Mouse (Mus musculus): ENCODE measurements around the gene Notch1.

DNA sequence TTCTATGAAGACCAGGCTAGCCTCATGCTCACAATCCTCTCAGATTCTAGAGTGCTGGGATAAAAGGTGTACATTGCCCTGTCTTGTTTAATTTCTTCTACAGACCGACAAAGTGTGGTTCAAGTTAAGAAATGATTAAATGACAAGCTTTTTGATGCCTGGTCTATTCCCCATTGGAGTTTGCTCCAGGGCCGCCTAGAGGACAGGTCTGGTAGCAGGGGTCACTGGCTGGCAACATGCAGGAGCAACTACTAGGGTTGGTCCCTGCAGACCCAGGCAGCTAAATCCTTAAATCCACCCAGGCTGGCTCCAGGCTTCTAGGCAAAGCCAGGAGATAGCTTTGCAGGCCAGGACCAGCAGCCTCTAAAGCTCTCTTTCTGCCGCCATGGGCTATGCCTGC is 53.5 kb downstream of the Notch1 start:
- no peak for TF ChIP-seq CTCF (IDR thresholded peaks at IDR 0.05)
- TF ChIP-seq EP300 (IDR thresholded peaks at IDR 0.05) = no peak

Measured in lung, postnatal 0 days (tissue).